Mouse (Mus musculus) megakaryocyte-erythroid progenitor cell, adult 5-6 weeks (primary cell): ENCODE data around the gene Crcp. TPM values are rescaled to one million over a fixed set of nuclear protein-coding genes. Genes with fewer than 3 reads are reported as not detected.

ENCODE experiments used
- ATAC-seq: replicated peaks from 2 replicates; pipeline ENCODE4 v1.8.0; 2016; ENCODE audit warnings: mild to moderate bottlenecking, inconsistent platforms; ENCODE audit not compliant: severe bottlenecking, poor library complexity, low FRiP score, low TSS enrichment
- total RNA-seq, 2 experiments: library from RNA; stranded (forward) in 1 of 2; stranded (reverse) in 1 of 2; fragments of 200-1000, 215-1000 nt in 1 of 2; fragments of >200 nt in 1 of 2; fragmentation: Nextera tagmentation in 1 of 2; gene quantifications; 2 replicates each; pipeline ENCODE4 v1.2.3; 2014 to 2017

Crcp gene
- total RNA-seq (2014; fragmentation: Nextera tagmentation), result 33.3 and 58.9 TPM in 2 replicates
- 43.5 and 120 TPM in 2 replicates for total RNA-seq (2017)

DNA sequence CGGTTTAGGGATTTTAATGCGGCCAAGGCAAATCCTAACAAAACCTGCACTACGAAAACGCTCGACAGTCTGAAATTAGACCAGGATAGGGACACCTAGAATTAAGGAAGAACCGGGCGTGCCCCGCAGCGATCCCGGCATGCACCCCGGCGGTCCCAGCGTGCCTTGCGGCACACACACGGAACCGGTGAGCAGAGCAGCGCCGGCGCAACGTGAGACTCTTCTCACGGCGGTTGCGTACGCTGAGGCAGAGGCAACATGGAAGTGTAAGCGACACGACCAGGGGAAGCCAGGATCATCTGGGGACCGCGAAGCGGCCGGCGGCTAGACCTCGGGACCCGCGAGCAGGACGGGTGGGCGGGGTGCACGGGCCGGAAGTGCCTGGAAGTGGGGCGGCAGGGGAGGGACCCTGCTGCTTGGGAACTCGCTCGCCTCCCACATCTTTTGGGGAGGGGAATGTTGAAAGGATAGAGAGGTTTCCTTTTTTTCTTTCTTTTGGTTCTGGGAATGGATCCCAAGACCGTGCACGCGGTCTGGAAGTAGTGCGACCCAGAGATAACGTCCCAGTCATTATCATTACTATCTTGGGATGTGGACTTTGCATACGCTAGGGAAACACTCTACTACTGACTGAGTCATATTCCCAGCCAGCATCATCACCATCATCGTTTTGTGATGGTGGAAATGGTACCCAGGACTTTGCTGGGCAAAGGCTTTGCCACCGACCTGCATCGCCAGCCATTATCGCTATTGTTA is at the start of gene Crcp, which contains the start of gene Asl:
Gene Crcp, plus strand, starts transcription at position 149 of the 756 bp plus-strand sequence.
Gene Asl, minus strand, starts transcription at position 106 of the 756 bp plus-strand sequence.
- ATAC-seq, result peak; percentile 75

DNA sequence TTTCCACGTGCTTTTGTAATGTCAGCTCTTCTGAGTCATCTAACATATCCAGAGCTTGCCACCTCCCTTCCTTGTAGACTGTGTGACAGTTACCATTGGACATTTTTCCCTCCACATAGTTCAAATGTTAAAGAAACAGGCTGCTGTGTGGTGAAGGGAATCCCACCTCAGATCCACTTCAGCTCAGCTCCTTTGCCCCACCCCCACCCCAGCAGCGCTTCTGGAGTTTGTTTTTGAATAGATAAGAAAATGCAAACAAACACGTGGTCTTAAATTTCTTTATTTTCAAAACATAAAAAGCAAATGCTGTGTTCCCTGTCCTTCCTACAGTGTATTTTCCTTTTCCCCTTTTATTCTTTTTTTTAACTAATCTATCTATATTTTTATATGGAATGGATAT is 48.9 kb upstream of the Crcp start:
- ATAC-seq, result peak; percentile 38; the same call in 1 of the 2 replicates

DNA sequence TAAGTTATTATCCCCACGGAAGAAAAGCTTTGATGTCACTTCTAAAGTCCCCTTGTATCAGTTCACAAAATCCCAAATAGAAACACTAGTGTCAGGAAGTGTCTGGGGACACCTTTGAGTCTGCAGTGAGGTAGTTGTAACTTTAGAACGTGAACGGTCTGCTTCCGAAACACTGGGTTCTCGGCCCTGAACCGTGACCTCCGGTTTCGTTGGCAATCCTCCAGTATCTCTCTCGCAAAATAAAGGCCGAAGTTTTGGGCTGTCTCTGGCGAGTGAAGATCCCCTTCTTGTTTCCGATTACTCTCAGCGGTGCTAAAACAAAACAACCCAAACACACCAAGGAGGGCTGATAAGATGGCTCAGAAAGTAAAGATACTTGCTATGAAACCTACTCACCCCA is 39.7 kb upstream of the Crcp start:
- no peak for ATAC-seq

DNA sequence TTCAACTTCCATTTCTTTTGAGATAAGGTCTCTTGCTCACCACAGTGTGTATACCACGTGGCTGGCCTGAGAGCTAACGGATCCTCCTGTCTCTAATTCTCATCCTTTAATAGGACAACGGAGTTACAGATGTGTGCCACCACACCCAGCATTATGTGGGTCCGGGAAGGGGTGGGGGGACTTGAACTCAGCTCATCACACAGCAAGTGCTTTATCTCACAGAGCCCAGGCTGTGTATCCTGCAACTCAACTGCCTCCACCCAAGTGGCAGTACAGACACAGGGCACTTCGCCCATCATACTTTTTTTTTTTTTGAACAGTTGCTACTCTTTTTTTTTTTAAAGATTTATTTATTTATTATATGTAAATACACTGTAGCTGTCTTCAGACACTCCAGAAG is 37.2 kb upstream of the Crcp start:
- ATAC-seq, result peak; percentile 87

DNA sequence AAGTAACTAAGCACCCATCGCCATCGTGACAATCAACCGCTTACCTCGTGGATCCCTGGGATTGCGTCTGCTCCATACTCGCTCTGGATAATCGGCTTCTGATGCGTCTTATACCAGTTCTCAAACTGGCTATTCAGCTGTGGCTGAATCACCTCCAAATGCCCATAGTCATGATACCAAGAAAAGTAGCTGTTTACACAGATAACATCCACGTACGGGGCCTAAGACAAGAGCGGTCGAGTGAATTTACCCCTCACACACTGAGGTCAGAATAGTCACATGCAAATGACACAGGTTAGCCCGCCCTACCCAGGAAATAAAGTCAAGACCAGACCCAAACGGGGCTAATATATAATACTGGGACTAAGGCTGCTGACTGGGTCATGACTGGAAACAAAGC is 35.7 kb upstream of the Crcp start:
- no peak for ATAC-seq

DNA sequence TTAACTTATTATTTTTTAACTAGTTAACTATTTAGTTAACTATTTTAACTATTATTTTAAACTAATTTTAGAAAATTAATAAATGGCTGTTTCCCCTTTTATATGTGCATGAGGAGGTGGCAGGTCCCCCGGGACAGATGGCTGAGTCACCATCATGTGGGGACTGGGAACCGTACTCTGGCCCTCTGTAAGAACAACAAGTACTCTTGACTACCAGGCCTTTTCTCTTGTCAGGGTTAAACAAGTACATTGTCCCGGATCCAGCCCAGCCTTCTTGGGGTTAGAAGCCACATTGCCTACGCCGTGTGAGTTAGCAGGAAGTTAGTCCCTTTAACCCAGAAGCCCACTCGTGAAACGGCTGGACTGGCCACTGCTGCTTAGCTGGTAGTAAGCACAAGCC is 34.1 kb upstream of the Crcp start:
- ATAC-seq, result no peak

DNA sequence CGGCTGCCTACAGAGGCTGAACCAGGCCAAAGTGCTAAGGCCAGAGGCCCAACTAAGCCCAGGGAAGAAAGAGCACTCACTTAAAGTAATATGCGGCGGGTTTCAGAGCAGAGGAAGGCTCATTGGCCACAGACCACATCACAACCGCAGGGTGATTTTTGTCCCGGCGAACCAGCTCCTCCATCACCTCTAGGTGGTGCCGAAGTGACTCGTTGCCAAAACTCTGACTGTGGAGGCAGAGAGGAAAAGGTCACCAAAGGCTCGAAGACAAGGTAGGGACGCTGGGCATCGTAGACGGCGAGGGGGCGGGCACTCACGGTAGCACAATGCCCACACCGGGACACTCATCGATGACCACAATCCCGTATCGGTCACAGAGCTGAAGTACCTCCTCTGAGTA is 31.4 kb upstream of the Crcp start:
- no peak for ATAC-seq

DNA sequence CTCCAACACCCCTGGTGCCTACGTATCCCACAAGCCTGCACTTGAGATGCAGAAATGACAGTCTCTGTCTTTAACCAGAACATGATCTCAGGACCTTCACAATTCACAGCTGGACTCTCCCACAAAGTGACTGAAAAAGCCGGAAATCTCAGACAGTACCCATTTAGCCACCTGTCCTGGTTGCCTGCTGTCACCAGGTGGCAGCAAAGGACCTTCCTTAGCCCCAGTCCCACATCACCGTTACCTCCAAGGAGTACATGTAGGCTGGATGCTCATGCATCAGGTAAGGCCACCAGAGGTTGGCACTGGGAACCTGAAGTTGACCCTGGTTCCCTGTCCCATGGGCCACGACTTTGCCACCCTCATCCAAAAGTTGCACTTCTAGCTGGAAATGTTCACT is 30.0 kb upstream of the Crcp start:
- ATAC-seq, result peak; percentile 45

DNA sequence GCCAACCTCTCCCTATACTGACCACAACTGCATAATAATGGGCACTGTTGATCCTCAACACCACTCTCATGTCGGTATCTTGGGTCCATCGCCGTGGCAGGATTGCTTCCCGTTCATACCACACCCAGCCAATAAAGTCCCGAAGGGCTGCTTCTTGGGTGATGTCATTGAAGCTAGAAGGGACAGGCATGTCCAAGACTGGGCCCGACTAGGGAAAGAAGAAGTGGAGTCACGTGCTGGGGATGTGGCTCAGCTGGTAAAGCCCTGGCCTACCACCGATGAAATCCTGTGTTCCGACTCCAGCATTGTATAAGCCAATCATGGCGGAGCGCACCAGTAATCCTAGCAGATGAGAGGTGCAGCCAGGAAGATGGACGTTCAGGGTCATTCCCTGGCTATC is 28.4 kb upstream of the Crcp start:
- ATAC-seq, result no peak

DNA sequence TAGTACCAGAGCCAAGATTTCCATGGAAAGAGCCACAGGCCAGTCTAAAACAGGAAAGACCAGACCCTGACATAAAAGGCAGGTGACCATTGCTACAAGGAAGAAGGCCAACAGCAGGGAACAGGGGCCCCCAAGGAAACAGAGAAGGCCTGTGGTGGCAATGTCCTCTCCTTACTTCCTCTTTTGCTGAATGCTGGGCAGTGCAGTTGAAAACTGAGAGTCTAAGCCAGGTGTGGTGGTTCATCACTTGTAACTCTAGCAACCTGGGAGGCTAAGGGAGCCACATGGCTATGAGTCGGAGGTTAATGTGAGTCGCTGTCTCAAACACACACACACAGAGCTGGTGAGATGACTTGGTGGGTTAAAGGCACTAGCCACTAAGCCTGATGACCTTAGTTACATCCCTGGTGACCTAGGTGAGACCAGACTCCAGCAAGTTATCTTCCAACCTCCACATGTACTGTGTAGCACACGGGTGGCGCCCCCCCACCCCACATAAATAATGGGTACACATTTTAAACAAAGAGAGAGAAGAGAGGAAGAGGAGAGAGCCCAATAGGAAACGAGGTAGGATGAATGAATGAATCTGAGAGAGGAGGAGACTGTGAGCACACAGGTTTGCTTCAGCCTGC is 27.6 kb upstream of the Crcp start:
- ATAC-seq, result no peak

DNA sequence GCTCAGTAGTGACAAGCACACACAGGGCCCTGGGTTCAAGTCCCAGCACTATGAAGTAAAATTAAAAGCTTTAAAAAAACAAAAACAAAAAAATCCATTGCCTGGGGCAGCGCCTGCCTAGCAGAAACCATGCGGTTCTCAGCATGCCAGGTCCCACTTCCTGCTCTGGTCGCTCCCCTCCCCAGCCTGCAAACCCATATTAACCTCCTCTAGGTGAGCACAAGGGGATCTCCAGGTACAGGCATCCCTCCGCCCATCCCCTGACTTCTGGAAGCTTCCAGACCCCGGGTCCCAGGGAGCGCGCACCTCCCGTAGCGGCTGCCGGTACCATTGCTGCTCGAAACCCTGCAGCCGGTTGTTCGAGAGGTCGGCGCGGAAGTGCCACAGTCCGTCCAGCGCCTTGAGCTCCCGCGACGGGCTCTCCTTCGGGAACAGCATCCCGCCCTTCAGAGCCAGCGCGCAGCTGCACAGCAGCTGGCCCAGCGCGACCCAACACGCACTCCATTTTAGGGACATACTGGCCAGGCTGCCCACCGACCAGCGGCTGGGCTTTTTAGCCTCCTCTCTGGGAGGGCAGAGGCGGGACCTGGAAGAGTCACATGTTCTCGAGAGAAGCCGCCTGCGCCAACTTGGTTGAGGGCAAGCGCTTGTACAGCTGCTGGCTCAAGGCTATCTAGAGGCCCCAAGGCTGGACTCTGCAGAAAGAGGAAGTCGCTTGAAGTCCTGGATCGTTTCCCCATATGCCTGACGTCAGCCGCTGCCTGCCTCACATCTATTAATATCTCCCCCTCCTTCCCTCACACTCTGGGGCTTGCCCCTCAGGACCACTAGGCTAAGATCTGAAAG is 26.6 kb upstream of the Crcp start, which contains the start of gene Gusb:
Gene Gusb, minus strand, starts transcription at position 749 of the 846 bp plus-strand sequence.
- ATAC-seq, result peak; percentile 80

DNA sequence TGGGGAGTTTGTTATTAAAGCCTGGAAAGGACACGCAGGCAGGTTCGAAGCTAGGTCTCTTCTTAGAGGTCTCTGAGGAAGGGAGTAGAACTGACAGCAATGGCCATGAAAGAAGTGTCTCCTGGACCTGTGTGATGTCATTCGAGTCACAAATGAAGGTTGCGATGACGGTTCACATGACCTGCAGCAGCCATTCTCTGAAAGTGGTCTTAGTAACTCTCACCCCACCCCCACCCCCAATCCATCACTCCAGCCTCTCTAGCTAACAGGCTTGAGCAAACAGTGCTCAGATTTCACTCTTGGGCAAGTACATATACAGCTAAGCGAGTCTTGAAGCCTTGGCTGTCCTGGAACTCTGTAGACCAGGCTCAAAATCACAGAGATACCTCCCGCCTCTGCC is 25.9 kb upstream of the Crcp start:
- ATAC-seq, result no peak

DNA sequence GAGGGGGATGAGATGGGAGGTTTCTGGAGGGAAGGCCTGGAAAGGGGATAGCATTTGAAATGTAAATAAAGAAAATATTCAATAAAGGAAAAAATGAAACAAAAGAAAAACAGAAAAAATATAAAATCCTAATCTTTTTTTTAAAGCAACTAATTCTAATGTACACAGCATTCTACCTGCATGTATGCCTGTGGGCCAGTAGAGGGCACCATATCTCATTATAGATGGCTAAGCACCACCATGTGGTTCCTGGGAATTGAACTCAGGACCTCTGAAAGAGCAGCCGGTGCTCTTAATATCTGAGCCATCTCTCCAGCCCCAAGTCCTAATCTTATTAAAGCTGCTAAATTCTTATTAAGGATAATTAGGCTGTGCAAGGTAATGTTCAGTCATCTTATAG is 21.7 kb upstream of the Crcp start:
- ATAC-seq, result no peak

DNA sequence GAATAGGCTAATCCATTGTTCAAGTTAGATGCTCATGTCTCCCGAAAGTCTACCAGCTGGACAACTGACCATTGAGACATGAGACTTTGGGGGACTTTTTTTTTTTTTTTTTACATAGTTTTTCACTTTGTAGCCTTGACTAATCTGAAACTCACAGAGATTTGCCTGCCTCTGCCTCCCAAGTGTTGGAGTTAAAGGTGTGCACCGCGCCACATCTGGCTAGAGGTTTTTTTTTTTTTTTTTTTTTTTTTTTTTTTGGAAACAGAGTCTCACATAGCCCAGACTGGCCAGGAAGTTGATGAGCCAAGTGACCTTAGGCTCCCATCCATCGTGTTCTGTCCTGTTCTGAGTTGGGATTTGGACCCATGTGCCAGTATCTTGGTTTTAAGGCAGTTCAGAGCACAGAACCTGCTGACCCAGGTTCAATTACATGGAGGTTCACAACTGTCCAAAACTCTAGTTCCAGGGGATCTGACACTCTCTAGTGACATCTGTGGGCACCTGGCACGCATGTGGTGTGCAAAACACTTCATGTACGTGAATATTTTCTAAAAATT is 21.0 kb upstream of the Crcp start:
- no peak for ATAC-seq

DNA sequence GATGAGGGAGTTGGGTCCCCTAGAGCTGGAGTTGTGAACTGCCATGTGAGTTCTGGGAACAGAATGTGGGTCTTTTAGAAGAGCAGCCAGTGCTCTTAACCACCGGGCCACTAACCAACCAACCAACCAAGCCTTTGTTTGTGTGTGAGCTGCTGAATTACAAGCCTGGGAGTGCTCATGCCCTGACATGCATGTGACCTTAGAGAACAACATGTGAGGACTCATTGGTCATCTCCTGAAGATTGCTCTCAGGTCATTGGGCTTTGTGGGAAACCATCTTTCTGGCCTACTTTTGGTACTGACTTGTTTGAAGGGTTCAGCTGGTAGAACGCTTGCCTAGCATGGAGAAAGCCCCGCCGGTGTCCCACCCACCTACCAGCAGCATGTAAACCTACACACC is 19.3 kb upstream of the Crcp start:
- ATAC-seq, result no peak

DNA sequence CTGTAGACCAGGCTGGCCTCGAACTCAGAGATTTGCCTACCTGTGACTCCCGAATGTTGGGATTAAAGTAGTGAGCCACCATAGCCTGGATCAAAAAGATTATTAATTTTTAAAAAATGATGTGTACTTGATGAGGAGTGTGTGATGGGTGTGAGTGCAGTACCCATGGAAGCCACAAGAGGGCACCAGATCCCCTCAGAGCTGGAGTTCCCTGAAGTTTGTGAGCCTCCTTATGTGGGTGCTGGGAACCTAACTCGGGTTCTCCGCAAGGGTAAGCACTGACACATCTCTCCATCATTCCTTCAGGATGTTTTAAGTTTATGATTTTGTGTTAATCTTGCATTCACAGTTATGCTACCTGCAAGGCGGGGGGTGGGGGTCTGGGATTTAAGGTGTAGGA is 18.1 kb upstream of the Crcp start:
- no peak for ATAC-seq

DNA sequence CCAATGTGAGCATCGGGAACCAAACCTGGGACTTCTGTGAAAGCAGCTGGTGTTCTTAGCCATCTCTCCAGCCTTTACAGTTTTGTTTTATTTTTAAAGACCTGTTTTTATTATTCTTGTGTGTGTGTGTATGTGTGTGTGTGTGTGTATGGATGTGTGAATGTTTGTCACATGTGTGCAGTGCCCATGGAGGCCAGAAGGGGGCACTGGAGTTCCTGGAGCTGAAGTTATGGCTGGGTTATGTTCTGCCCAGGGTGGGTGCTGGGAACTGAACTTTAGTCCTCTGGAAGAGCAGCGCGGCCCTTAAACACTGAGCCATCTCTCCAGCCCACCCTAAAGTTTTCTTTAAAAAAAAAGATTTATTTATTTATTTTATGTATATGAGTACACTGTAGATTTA is 14.0 kb upstream of the Crcp start:
- no peak for ATAC-seq

DNA sequence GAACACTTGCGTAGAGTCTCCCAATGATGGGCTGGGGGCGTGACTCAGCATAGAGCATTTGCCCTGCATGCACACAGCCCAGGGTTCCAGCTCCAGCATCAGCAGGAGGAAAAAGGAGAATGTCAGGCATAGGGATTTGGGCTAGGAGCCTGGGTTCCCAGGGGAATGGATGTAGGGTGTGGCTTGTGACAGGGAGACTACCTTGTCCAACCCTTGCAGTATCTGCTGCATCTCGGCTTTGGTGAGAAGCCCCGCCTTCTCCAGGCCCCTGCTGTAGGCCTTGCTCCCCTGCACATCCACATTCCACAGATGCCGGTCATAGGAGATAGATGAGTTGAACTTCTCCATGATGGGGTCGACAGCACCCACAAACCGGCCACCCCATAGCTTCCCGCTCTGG is 9.6 kb upstream of the Crcp start:
- no peak for ATAC-seq

DNA sequence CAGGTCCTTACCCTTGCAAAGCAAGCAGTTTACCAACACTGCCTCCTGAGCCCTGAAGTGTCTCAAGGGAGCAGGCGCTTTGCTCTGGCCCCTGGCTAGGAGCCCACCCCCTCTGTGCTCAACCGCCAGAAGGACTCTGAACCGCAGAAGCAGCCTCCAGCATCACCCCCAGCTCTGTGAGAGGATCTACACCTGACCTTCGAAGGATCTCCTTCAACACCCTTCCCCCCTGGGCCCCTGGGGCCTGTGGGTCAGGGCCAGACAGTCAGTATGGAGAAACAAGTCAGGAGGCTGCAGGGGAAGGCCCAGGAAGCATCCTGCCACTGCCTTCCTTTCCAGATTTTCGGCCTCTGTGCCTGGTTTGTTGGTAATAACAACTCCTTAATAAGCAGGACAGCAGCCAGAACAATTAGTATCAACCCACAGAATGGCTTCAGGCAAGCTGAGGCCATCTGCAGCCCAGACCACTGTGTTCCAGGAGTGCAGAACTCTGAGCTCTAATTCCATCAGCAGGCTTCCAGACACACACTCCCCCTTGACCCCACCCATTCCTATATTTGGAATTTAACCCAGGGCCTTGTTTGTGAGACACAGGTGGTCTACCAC is 7.6 kb upstream of the Crcp start:
- ATAC-seq, result no peak

DNA sequence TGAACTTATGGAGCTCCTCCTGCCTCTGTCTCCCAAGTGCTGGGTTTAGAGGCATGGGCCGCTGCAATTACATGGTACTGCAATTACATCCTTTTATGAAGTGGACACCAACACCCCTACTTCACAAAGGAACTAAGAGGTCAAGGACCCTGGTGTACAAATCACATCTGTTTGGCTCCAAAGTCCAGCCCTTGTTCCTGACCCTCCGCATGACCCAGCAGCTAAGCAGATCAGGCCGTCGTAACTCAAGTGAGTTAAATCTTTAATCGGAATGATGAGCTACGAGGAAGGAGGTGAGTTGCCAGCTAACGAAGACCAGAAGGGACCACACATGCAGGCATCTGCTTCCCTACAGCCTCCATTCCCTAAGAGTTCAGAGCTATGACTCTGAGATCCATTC is 6.7 kb upstream of the Crcp start:
- no peak for ATAC-seq
